Mouse (Mus musculus): ENCODE measurements around the gene Selenot. TPM values are rescaled to one million over a fixed set of nuclear protein-coding genes. Genes with fewer than 3 reads are reported as not detected.
"Not testable (repeated sequence)": the region's sequence is repeated elsewhere in the genome, so short reads cannot be mapped to it uniquely, and the experiment has no call there.

Gene Selenot
- polyA plus RNA-seq, 1 experiment from 2014 or later = 27.4 TPM

- no peaks in the 10 kb centered on the region for H3K9me3 ChIP-seq (ENCODE audit: control insufficient read depth, low read length)
- H3K36me3 ChIP-seq (ENCODE audit: control insufficient read depth, insufficient read depth, low read length) = no peaks in the 10 kb centered on the region
- no peaks in the 10 kb centered on the region for H3K27me3 ChIP-seq (replicated peaks; ENCODE audit: control insufficient read depth, insufficient read depth, low read length)
- H3K4me3 ChIP-seq (ENCODE audit: low read length) = peak overlapping the region; percentile 85
- peak overlapping the region; percentile 52; the same call in 1 of the 2 replicates for H3K9ac ChIP-seq (ENCODE audit: low read depth, low read length)
- 15% methylated on average over 8 of the region's 8 CpGs for WGBS
- H3K4me1 ChIP-seq (ENCODE audit: control insufficient read depth, insufficient read depth, low read depth, low read length) = peaks cover 10% of the 10 kb centered on the region; the same call in 1 of the 2 replicates
- H3K4me2 ChIP-seq (ENCODE audit: low read length) = peak overlapping the region; percentile 65
- peak overlapping the region; percentile 99; the same call in 1 of the 2 replicates for H3K27ac ChIP-seq (ENCODE audit: low read depth, low read length)
- no peak for ATAC-seq
These were observed 1.1 kb downstream of the Selenot start for GRCm38 (mm10) chr3:58577506-58578050.

DNA sequence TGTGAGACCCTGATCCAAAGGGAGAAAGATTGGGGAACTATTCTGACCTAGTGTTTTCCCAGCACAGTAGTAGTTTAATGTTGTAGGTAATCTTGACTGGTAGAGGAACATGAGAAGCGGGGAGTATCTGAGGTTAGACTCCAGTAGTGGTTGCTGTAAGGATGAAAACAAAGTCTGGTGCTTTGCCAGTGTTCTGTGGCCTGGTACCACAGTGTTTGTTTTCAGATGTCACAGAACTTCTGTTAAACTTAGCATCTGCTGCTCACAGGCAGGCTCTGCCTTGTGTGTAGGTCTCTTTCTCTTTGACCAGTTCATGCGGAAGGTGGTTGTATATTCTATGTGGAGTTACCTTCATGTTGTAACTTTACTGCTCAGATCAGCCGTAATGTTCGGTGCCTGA, 5.1 kb downstream of the Selenot start:
- 94% methylated on average over 4 of the region's 4 CpGs for WGBS
- Histone ChIP-seq H3K36me3 (ENCODE audit: control insufficient read depth, insufficient read depth, low read length) (peaks cover 4% of the 10 kb centered on the region; the same call in 1 of the 2 replicates), H3K27me3 (replicated peaks; ENCODE audit: control insufficient read depth, insufficient read depth, low read length) (no peaks in the 10 kb centered on the region), H3K9ac (ENCODE audit: low read depth, low read length) (no peak overlapping the region), H3K27ac (ENCODE audit: low read depth, low read length) (no peak overlapping the region), H3K4me3 (ENCODE audit: low read length) (no peak overlapping the region), H3K4me1 (ENCODE audit: control insufficient read depth, insufficient read depth, low read depth, low read length) (peaks cover 10% of the 10 kb centered on the region; the same call in 1 of the 2 replicates), H3K4me2 (ENCODE audit: low read length) (no peak overlapping the region), H3K9me3 (ENCODE audit: control insufficient read depth, low read length) (no peaks in the 10 kb centered on the region)
- no peak for ATAC-seq

DNA sequence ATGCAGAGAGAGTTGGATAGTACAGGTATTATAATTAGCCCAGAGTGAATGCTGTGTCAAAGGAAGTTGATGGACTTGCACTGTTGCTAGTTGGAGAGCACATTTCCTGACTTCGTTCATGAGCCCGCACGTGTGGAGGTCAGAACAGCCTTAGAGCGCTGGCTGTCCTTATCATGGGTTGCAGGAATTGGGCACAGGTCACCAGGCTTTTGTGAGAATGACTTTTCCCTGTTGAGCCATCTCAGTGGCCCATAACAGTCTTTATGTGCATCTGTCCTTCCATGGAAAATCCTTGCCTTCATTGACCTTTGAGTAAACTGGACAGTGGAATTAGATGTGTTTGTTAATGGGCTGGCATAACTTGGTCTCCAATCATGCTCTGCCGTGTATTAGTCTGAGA, 5.9 kb downstream of the Selenot start:
- no peak overlapping the region for H3K4me3 ChIP-seq (ENCODE audit: low read length)
- no peaks in the 10 kb centered on the region for H3K9me3 ChIP-seq (ENCODE audit: control insufficient read depth, low read length)
- no peak overlapping the region for H3K27ac ChIP-seq (ENCODE audit: low read depth, low read length)
- no peak overlapping the region for H3K9ac ChIP-seq (ENCODE audit: low read depth, low read length)
- peaks cover 10% of the 10 kb centered on the region; the same call in 1 of the 2 replicates for H3K4me1 ChIP-seq (ENCODE audit: control insufficient read depth, insufficient read depth, low read depth, low read length)
- peaks cover 4% of the 10 kb centered on the region; the same call in 1 of the 2 replicates for H3K36me3 ChIP-seq (ENCODE audit: control insufficient read depth, insufficient read depth, low read length)
- no peak overlapping the region for H3K4me2 ChIP-seq (ENCODE audit: low read length)
- no peaks in the 10 kb centered on the region for H3K27me3 ChIP-seq (replicated peaks; ENCODE audit: control insufficient read depth, insufficient read depth, low read length)
- WGBS = 85% methylated on average over 5 of the region's 5 CpGs
- no peak for ATAC-seq

GRCm38 (mm10) chr3:58582788-58583426, 6.5 kb downstream of the Selenot start:
- 88% methylated on average over 5 of the region's 5 CpGs for WGBS
- Histone ChIP-seq H3K4me1 (ENCODE audit: control insufficient read depth, insufficient read depth, low read depth, low read length) (peaks cover 8% of the 10 kb centered on the region; the same call in 1 of the 2 replicates), H3K4me2 (ENCODE audit: low read length) (no peak overlapping the region), H3K9me3 (ENCODE audit: control insufficient read depth, low read length) (no peaks in the 10 kb centered on the region), H3K4me3 (ENCODE audit: low read length) (no peak overlapping the region), H3K9ac (ENCODE audit: low read depth, low read length) (no peak overlapping the region), H3K27me3 (replicated peaks; ENCODE audit: control insufficient read depth, insufficient read depth, low read length) (no peaks in the 10 kb centered on the region), H3K36me3 (ENCODE audit: control insufficient read depth, insufficient read depth, low read length) (peaks cover 4% of the 10 kb centered on the region; the same call in 1 of the 2 replicates), H3K27ac (ENCODE audit: low read depth, low read length) (no peak overlapping the region)
- no peak for ATAC-seq

DNA sequence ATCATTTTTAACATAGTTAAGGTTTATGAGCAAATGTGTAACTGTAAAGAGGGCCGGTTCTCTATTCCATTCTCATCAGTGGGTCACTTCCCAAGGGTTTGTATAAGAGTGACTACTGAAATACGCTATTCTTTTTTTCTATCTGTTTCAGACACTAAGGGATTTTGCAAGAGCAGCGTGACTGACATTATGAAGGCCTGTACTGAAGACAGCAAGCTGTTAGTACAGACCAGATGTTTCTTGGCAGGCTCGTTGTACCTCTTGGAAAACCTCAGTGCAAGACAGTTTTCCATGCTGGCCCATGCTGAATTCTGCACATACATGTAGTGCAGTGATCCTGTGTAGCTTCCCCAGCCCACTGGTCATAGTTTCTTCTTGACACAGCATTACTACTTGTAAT, 14.1 kb downstream of the Selenot start:
- not testable (repeated sequence) for ATAC-seq; H3K4me2 ChIP-seq (ENCODE audit: low read length); H3K27ac ChIP-seq (ENCODE audit: low read depth, low read length); H3K36me3 ChIP-seq (ENCODE audit: control insufficient read depth, insufficient read depth, low read length); H3K4me3 ChIP-seq (ENCODE audit: low read length); H3K4me1 ChIP-seq (ENCODE audit: control insufficient read depth, insufficient read depth, low read depth, low read length); H3K27me3 ChIP-seq (replicated peaks; ENCODE audit: control insufficient read depth, insufficient read depth, low read length); H3K9ac ChIP-seq (ENCODE audit: low read depth, low read length); H3K9me3 ChIP-seq (ENCODE audit: control insufficient read depth, low read length)
- WGBS = 79% methylated on average over 4 of the region's 4 CpGs

- H3K9ac ChIP-seq (ENCODE audit: low read depth, low read length); H3K9me3 ChIP-seq (ENCODE audit: control insufficient read depth, low read length); H3K4me3 ChIP-seq (ENCODE audit: low read length); H3K27ac ChIP-seq (ENCODE audit: low read depth, low read length); H3K27me3 ChIP-seq (replicated peaks; ENCODE audit: control insufficient read depth, insufficient read depth, low read length); ATAC-seq; H3K4me1 ChIP-seq (ENCODE audit: control insufficient read depth, insufficient read depth, low read depth, low read length); H3K36me3 ChIP-seq (ENCODE audit: control insufficient read depth, insufficient read depth, low read length); H3K4me2 ChIP-seq (ENCODE audit: low read length): not testable (repeated sequence)
- WGBS = 65% methylated on average over 7 of the region's 7 CpGs
These were observed 16.2 kb downstream of the Selenot start for GRCm38 (mm10) chr3:58592666-58593065.

DNA sequence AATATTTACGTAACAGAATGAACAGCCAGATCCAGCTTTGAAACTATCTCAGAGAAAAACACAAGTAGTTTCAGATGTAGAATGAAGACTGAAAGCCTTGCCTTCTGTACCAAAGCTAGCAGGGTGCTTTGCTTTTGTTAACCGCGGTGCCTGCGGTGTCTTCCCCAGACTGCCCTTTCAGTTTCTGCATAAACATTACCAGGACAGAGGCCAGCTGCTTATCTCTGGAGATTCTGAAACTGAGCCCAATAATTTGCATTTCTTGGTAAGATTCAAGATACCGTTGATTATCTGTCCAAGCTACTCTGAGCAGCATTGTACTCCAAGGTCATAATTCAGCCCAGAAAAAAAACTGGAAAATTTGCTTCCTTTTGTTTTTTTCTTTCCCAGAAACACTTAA, 17.2 kb downstream of the Selenot start:
- no peaks in the 10 kb centered on the region for H3K4me1 ChIP-seq (ENCODE audit: control insufficient read depth, insufficient read depth, low read depth, low read length)
- H3K9ac ChIP-seq (ENCODE audit: low read depth, low read length) = no peak overlapping the region
- H3K27me3 ChIP-seq (replicated peaks; ENCODE audit: control insufficient read depth, insufficient read depth, low read length) = no peaks in the 10 kb centered on the region
- no peak overlapping the region for H3K4me3 ChIP-seq (ENCODE audit: low read length)
- no peaks in the 10 kb centered on the region for H3K9me3 ChIP-seq (ENCODE audit: control insufficient read depth, low read length)
- peaks cover 4% of the 10 kb centered on the region for H3K36me3 ChIP-seq (ENCODE audit: control insufficient read depth, insufficient read depth, low read length)
- ATAC-seq = no peak
- no peak overlapping the region for H3K4me2 ChIP-seq (ENCODE audit: low read length)
- no peak overlapping the region for H3K27ac ChIP-seq (ENCODE audit: low read depth, low read length)
- WGBS = 29% methylated on average over 5 of the region's 5 CpGs

- Histone ChIP-seq H3K4me1 (ENCODE audit: control insufficient read depth, insufficient read depth, low read depth, low read length) (no peaks in the 10 kb centered on the region), H3K36me3 (ENCODE audit: control insufficient read depth, insufficient read depth, low read length) (no peaks in the 10 kb centered on the region), H3K9me3 (ENCODE audit: control insufficient read depth, low read length) (peaks cover 2% of the 10 kb centered on the region; the same call in 1 of the 2 replicates), H3K9ac (ENCODE audit: low read depth, low read length) (no peak overlapping the region), H3K4me3 (ENCODE audit: low read length) (no peak overlapping the region), H3K27ac (ENCODE audit: low read depth, low read length) (no peak overlapping the region), H3K27me3 (replicated peaks; ENCODE audit: control insufficient read depth, insufficient read depth, low read length) (no peaks in the 10 kb centered on the region), H3K4me2 (ENCODE audit: low read length) (no peak overlapping the region)
- ATAC-seq = no peak
- 15% methylated on average over 4 of the region's 4 CpGs for WGBS
These were observed 32.1 kb downstream of the Selenot start for GRCm38 (mm10) chr3:58608506-58608905.

- 75% methylated on average over 5 of the region's 5 CpGs for WGBS
- H3K4me3 ChIP-seq (ENCODE audit: low read length) = no peak overlapping the region
- peaks cover 2% of the 10 kb centered on the region; the same call in 1 of the 2 replicates for H3K9me3 ChIP-seq (ENCODE audit: control insufficient read depth, low read length)
- H3K9ac ChIP-seq (ENCODE audit: low read depth, low read length) = no peak overlapping the region
- no peaks in the 10 kb centered on the region for H3K36me3 ChIP-seq (ENCODE audit: control insufficient read depth, insufficient read depth, low read length)
- H3K4me1 ChIP-seq (ENCODE audit: control insufficient read depth, insufficient read depth, low read depth, low read length) = no peaks in the 10 kb centered on the region
- H3K27me3 ChIP-seq (replicated peaks; ENCODE audit: control insufficient read depth, insufficient read depth, low read length) = no peaks in the 10 kb centered on the region
- H3K27ac ChIP-seq (ENCODE audit: low read depth, low read length) = no peak overlapping the region
- no peak for ATAC-seq
- no peak overlapping the region for H3K4me2 ChIP-seq (ENCODE audit: low read length)
These were observed 33.5 kb downstream of the Selenot start for GRCm38 (mm10) chr3:58609985-58610384.

Measured in hindbrain, embryonic 16.5 days (tissue).